Mouse (Mus musculus) heart, adult 2 months (tissue): ENCODE results near the gene Rragd.

ENCODE experiments used
- CTCF ChIP-seq: fragments of 200-600 bp; IDR thresholded peaks from 2 replicates; pipeline ENCODE4 v1.8.1; 2022; ENCODE audit warnings: antibody characterized with exemption, mild to moderate bottlenecking, moderate library complexity
- POLR2A ChIP-seq: fragments of 200-500 bp; IDR thresholded peaks from 2 replicates; pipeline ENCODE4 v1.6.1; 2011; ENCODE audit warnings: mild to moderate bottlenecking, low read depth, low read length, control low read depth; ENCODE audit not compliant: insufficient read depth

DNA sequence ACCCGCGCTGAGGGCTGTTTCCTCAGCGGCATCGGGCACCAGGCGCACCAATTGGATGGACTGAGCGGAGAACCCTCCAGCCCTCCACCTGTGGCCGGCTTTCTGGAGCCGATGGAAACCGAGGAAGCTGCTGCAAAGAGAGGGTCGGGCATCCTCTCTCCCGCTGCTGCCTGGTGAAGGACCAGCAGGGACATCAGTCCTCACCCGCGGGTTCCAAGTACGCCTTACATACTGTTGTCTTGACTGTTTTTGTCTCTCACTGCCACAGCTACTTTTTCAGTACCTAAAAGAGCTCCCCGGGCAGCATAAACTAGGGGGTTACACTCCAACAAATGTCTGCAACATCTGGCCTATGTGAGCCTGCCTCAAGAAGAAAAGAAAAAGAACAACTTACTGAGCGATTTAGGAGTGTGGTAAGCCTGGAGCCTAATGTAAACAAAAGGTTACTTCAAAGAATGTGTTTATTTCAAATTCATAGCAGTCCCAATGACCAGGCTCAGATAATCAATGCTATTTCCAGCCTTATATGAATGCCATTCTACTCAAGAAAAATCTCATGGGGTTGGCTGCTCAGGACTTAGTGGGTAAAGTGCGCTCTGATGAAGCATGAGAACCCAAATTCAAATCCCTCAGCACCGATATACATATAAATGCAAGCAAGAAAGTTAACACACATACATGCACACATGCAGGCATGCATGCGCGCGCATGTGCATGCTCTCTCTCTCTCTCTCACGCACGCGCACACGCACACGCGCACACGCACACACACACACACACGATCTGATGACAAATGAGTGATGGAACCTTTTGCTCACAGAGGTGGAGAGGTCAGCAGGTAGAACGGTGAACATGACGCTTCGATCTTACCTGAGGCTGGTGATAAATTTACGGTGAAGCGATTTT lies 31.5 kb upstream of the Rragd start:
- no peak for TF ChIP-seq POLR2A
- no peak for TF ChIP-seq CTCF
